Mouse (Mus musculus) forebrain, embryonic 15.5 days (tissue): ENCODE measurements around the gene Pex7. TPM values are rescaled to one million over a fixed set of nuclear protein-coding genes. Genes with fewer than 3 reads are reported as not detected.
"Not testable (repeated sequence)": the region's sequence is repeated elsewhere in the genome, so short reads cannot be mapped to it uniquely, and the experiment has no call there.

Experiments
- ATAC-seq: fragments of 200-750 bp; cut with Nextera tagmentation; replicated peaks from 2 replicates; pipeline ENCODE4 v1.8.0; 2017; ENCODE audit warnings: mild to moderate bottlenecking, moderate TSS enrichment, moderate library complexity
- H3K27ac ChIP-seq: fragments of 300-500 bp; sonication (generic); replicated peaks from 2 replicates; pipeline ENCODE4 v1.5.1; 2015; ENCODE audit warnings: mild to moderate bottlenecking, inconsistent platforms
- H3K27me3 ChIP-seq: fragments of 300-500 bp; sonication (generic); 2 replicates; pipeline ENCODE4 v1.6.1; 2015; ENCODE audit warnings: inconsistent platforms
- H3K36me3 ChIP-seq: fragments of 300-500 bp; sonication (generic); 2 replicates; pipeline ENCODE4 v1.6.1; 2015; ENCODE audit warnings: mild to moderate bottlenecking, inconsistent platforms
- H3K4me1 ChIP-seq: fragments of 300-500 bp; sonication (generic); 2 replicates; pipeline ENCODE4 v1.6.1; 2015; ENCODE audit warnings: inconsistent platforms
- H3K4me2 ChIP-seq: fragments of 300-500 bp; sonication (generic); replicated peaks from 2 replicates; pipeline ENCODE4 v1.6.1; 2015; ENCODE audit warnings: mild to moderate bottlenecking, inconsistent platforms
- H3K4me3 ChIP-seq: fragments of 300-500 bp; sonication (generic); 2 replicates; pipeline ENCODE4 v1.5.1; 2015; ENCODE audit warnings: mild to moderate bottlenecking, inconsistent platforms
- H3K9ac ChIP-seq: fragments of 300-500 bp; sonication (generic); replicated peaks from 2 replicates; pipeline ENCODE4 v1.6.1; 2015; ENCODE audit warnings: mild to moderate bottlenecking, inconsistent platforms
- H3K9me3 ChIP-seq: fragments of 300-500 bp; sonication (generic); 2 replicates; pipeline ENCODE4 v1.6.1; 2016; ENCODE audit warnings: inconsistent platforms
- WGBS: fragments of 180-500 bp; shearing (Covaris S2); methylation state at CpG from one replicate; pipeline ENCODE4 v1.1.7; 2015; ENCODE audit warnings: mixed read lengths; 5-methylcytosine and 5-hydroxymethylcytosine counted together
- polyA plus RNA-seq: library from polyadenylated mRNA; unstranded; fragments of >200 nt; fragmentation: Nextera tagmentation; extraction: Ambion mirVana; gene quantifications from 2 replicates; pipeline ENCODE4 v1.2.1, GENCODE M21; 2015

Gene Pex7
- polyA plus RNA-seq, 1 experiment from 2014 or later = 27.7 TPM

DNA sequence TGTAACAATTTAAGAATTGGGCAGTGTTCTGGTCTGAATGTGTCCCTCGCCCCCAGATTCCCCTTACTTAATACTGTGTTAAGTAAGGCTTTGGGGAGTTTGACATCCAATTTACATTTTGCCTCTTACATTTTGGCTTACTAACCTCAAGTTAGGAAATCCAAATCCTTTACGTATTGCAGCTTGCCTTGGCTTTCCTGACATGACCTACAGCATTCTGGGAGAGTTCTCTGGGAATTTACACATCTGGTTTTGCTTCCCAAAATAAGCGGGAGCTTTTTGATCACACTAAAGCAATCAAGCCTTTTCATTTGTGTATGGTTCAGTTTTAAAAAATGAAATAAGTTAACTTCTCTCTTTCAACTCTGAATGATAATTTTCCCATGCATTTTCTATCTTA lies 25.5 kb upstream of the Pex7 start:
- H3K27ac ChIP-seq = no peak overlapping the region
- ATAC-seq = no peak
- no peak overlapping the region for H3K9ac ChIP-seq
- H3K4me1 ChIP-seq = peaks cover 16% of the 10 kb centered on the region
- peaks cover 18% of the 10 kb centered on the region; the same call in 1 of the 2 replicates for H3K27me3 ChIP-seq
- H3K36me3 ChIP-seq = no peaks in the 10 kb centered on the region
- peak overlapping the region; percentile 70; the same call in 1 of the 2 replicates for H3K4me3 ChIP-seq
- H3K9me3 ChIP-seq = no peaks in the 10 kb centered on the region
- H3K4me2 ChIP-seq = peak overlapping the region; percentile 98
- WGBS = 53% methylated on average over 3 of the region's 3 CpGs

DNA sequence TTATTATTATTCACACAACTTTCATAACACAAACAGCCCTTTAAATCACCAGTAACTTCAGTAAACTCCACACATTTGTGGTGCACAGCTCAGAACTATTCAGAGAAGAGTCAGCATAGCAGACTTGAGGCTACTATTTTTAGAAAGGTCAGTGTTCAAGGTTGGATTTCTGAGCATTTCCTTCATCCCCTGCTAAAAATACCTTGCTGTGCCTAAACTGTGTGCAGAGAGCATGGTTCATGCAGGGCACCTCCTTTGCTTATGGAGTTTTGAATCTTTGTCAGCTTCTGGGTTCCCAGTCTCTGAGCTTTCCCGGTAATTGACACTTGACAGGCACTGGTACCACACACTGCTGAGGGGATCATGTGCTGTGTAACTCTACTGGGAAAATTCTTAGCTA lies 20.7 kb upstream of the Pex7 start:
- H3K9me3 ChIP-seq = no peaks in the 10 kb centered on the region
- no peak overlapping the region for H3K9ac ChIP-seq
- peaks cover 3% of the 10 kb centered on the region for H3K4me1 ChIP-seq
- no peak for ATAC-seq
- WGBS = 77% methylated on average over 1 of the region's 1 CpGs
- H3K36me3 ChIP-seq = no peaks in the 10 kb centered on the region
- H3K4me2 ChIP-seq = no peak overlapping the region
- no peak overlapping the region for H3K4me3 ChIP-seq
- H3K27ac ChIP-seq = no peak overlapping the region
- H3K27me3 ChIP-seq = peaks cover 13% of the 10 kb centered on the region; the same call in 1 of the 2 replicates

DNA sequence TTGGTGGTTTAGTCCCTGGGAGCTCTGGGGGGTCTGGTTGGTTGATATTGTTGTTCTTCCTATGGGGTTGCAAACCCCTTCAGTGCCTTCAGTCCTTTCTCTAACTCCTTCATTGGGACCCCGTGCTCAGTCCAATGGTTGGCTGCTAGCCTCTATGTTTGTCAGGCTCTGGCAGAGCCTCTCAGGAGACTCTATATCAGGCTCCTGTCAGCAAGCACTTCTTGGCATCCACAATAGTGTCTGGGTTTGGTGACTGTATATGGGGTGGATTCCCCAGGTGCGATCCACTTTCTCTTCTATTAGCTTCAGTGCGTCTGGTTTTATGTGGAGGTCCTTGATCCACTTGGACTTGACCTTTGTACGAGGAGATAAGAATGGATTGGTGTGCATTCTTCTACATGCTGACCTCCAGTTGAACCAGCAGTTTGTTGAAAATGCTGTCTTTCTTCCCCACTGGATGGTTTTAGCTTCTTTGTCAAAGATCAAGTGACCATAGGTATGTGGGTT lies 19.0 kb upstream of the Pex7 start:
- not testable (repeated sequence) for H3K36me3 ChIP-seq, H3K9ac ChIP-seq, H3K4me3 ChIP-seq, H3K4me1 ChIP-seq, H3K9me3 ChIP-seq, ATAC-seq, H3K27ac ChIP-seq, H3K27me3 ChIP-seq, H3K4me2 ChIP-seq
- 94% methylated on average over 4 of the region's 4 CpGs for WGBS

DNA sequence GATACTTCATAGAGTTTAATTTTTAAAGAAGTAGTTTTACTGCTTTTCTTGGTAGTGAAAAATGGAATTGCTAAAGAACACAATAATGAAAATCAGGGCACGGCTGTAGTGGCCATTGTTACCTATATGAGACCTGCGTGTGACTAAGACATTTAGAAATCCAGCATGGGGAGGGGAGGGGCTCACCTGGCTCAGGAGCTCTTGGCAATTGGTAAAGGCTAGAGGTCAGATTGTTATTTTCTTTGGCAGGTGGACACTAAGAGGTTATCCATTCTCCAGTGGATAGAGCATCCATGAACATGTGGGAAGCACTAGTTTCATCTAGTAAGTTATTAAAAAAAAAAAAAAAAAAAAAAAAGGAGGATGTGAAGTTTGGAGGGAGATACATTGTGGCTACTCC lies 16.8 kb upstream of the Pex7 start:
- no peak overlapping the region for H3K4me3 ChIP-seq
- H3K36me3 ChIP-seq = no peaks in the 10 kb centered on the region
- no peak for ATAC-seq
- no peak overlapping the region for H3K4me2 ChIP-seq
- 72% methylated on average over 2 of the region's 2 CpGs for WGBS
- H3K9me3 ChIP-seq = no peaks in the 10 kb centered on the region
- H3K27me3 ChIP-seq = no peaks in the 10 kb centered on the region
- no peaks in the 10 kb centered on the region for H3K4me1 ChIP-seq
- no peak overlapping the region for H3K9ac ChIP-seq
- H3K27ac ChIP-seq = no peak overlapping the region

DNA sequence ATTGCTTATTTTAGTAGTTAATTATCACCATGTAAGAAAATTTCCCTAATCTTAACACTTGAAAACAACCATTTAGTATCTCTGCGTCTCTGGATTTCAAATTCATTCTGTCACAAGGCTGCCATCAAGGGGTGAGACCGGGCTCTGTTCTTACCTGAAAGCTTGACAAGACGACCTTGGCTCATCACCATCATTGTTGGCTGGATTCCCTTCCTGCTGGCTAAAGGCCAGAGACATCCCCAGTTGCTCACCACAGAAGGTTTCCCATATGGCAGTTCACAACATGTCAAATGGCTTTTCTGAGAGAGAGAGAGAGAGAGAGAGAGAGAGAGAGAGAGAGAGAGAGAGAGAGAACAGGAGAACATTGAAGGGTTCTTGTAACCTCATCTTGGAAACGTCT lies 14.9 kb upstream of the Pex7 start:
- Histone ChIP-seq H3K36me3 (no peaks in the 10 kb centered on the region), H3K9me3 (no peaks in the 10 kb centered on the region), H3K4me1 (no peaks in the 10 kb centered on the region), H3K4me2 (no peak overlapping the region), H3K27ac (no peak overlapping the region), H3K27me3 (no peaks in the 10 kb centered on the region), H3K9ac (no peak overlapping the region), H3K4me3 (no peak overlapping the region)
- 27% methylated on average over 4 of the region's 4 CpGs for WGBS
- 0 out of 2 replicates have a peak, but pooled peaks have one; percentile 48 for ATAC-seq

DNA sequence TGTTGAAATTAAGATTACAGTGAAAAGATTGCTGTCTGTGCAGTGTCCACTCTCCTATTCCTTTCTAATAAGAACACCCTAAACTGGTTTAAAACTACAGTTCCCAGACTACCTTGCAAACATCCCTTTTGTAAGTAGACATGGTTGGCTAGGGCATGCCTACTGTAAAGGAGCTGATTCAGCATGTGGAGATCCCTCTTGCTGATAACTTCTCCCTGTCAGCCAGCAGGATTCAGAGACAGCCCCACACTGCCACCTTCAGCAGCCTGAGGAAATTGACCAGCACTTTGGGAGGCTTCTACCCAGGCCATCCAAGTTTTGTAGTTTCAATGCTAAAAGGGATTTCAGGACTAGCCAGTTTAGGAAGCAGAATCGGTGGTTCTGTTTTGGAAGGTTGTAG lies 7.8 kb upstream of the Pex7 start:
- Histone ChIP-seq H3K4me3 (no peak overlapping the region), H3K27me3 (no peaks in the 10 kb centered on the region), H3K9ac (no peak overlapping the region), H3K9me3 (no peaks in the 10 kb centered on the region), H3K27ac (no peak overlapping the region), H3K4me1 (no peaks in the 10 kb centered on the region), H3K36me3 (no peaks in the 10 kb centered on the region), H3K4me2 (no peak overlapping the region)
- WGBS = 38% methylated on average over 1 of the region's 1 CpGs
- ATAC-seq = peak; percentile 72

DNA sequence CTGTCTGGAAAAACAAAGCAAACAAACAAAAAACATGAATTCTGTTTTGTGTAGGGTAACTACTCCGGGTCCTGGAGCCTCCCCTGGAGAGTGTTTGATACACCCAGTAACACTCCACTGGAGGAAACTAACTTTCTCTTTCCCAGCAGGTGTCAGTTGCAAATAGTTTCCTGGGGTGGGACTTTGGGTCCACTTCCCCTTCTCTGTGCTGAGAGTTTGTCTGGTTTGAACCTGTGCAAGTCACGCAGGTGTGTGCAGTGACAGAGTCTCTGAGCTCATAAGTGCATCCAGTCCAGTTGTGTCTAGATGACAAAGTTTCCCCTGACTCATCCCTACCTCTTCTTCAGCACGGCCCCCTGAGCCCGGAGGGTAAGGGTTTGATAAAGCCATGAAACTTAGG lies 6.3 kb upstream of the Pex7 start:
- Histone ChIP-seq H3K4me1 (no peaks in the 10 kb centered on the region), H3K9me3 (no peaks in the 10 kb centered on the region)

DNA sequence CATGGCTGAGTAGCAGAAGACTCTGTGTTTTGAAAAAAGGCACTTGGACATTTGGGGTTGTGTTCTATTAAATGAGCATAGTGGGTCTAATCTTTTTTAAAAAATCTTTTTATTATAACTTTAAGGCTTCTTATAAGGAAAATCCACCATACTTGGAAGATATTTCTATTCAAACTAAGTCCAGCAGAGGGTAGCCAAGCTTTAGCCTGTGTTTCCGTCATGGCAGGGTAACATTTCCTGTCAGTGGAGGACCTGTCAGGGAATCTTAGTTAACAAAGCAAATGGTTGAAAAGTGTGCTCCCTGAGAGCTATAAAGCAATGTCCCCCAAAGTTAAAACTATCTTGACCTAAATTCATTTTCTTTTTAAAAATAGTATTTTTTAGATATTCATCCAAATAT lies 4.1 kb upstream of the Pex7 start:
- no peak overlapping the region for H3K4me2 ChIP-seq
- H3K4me1 ChIP-seq = no peaks in the 10 kb centered on the region
- no peaks in the 10 kb centered on the region for H3K27me3 ChIP-seq
- no peaks in the 10 kb centered on the region for H3K9me3 ChIP-seq
- H3K4me3 ChIP-seq = no peak overlapping the region
- ATAC-seq = no peak
- no peak overlapping the region for H3K9ac ChIP-seq
- WGBS = 24% methylated on average over 1 of the region's 1 CpGs
- no peak overlapping the region for H3K27ac ChIP-seq
- no peaks in the 10 kb centered on the region for H3K36me3 ChIP-seq

More for the DNA sequence above, 6.3 kb upstream of the Pex7 start:
- Histone ChIP-seq H3K27ac (no peak overlapping the region), H3K4me2 (no peak overlapping the region), H3K9ac (no peak overlapping the region), H3K36me3 (no peaks in the 10 kb centered on the region), H3K27me3 (no peaks in the 10 kb centered on the region), H3K4me3 (no peak overlapping the region)
- WGBS = 90% methylated on average over 4 of the region's 4 CpGs
- no peak for ATAC-seq

DNA sequence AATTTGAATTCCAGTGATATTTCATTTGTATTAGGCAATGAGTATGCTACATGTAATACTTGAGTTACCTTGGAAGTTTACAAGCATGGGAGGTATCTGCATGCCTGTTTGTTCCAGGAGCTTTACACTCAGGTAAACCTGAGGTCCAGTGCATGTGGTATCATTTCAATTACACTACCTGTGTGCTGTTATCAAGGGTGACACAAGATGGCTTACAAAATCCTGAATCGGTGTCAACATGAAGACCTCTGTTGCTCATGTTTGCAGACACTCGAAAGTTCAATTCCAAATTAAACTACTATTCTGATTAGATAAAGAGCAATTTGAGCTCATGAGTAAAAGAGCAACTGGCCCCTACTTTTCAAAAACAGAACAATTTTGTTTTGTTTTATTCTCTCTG lies 3.0 kb upstream of the Pex7 start:
- Histone ChIP-seq H3K4me2 (no peak overlapping the region), H3K27me3 (no peaks in the 10 kb centered on the region), H3K36me3 (no peaks in the 10 kb centered on the region), H3K27ac (no peak overlapping the region), H3K4me1 (no peaks in the 10 kb centered on the region), H3K9ac (no peak overlapping the region), H3K4me3 (no peak overlapping the region), H3K9me3 (no peaks in the 10 kb centered on the region)
- WGBS = 88% methylated on average over 2 of the region's 2 CpGs
- no peak for ATAC-seq

DNA sequence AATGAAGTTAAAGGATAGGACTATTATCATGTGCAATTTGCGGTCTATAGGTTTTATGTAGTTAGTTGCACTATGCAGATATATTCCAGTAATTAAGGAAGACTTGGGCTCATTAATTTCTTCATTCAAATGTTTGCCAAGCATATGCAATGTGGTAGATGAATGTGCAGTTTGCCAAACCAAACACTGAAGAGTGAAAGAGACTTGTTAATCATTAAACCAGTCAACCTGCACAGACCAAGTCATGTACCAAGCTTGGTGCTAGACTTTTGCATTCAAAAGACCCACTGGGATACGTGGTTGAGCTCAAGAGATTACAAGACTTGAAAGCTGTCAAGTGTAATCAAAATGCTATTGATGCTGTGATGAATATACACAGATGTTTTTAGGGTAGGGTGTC lies 587 bp upstream of the Pex7 start:
- ATAC-seq = no peak
- no peak overlapping the region for H3K4me3 ChIP-seq
- WGBS = 72% methylated on average over 2 of the region's 2 CpGs
- no peaks in the 10 kb centered on the region for H3K9me3 ChIP-seq
- no peak overlapping the region for H3K9ac ChIP-seq
- H3K36me3 ChIP-seq = no peaks in the 10 kb centered on the region
- no peak overlapping the region for H3K4me2 ChIP-seq
- no peaks in the 10 kb centered on the region for H3K27me3 ChIP-seq
- no peak overlapping the region for H3K27ac ChIP-seq
- no peaks in the 10 kb centered on the region for H3K4me1 ChIP-seq

DNA sequence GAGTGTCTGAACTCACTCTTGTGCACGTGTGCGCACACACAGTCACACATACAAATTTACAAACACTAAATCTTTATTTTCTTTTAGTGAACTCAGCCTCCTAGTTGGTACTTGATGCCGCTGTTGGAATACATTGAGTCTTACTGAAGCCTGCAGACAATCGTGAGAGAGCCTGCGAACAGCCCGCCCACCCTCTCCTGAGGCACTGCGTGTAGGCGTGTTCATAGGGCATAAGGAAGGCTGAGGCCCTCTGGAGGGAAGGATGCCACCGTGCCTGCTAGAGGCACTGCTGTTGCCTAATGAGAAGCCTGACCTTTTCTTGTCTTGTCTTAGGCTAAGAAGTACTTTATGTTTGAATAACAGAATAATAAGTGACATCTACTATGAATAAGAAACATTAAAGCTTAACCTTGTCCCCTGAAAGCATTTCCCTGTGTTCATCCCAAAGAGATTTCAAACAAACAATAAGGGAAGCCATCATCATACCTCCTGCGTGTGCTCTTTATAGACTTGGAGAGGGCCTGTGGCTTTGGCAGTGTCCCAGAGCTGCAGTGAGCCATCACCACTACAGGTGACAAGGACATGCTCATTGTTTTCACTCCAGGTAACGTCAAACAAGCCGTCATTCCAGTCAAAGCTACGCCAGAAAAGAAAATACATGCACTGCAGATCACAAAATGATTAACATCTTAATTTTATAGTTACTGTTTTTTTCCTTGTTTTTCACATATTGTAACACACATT lies 3.2 kb downstream of the Pex7 start:
- Histone ChIP-seq H3K4me1 (no peaks in the 10 kb centered on the region), H3K36me3 (no peaks in the 10 kb centered on the region), H3K4me2 (no peak overlapping the region), H3K27ac (no peak overlapping the region), H3K4me3 (no peak overlapping the region), H3K9me3 (no peaks in the 10 kb centered on the region), H3K9ac (no peak overlapping the region), H3K27me3 (no peaks in the 10 kb centered on the region)
- 82% methylated on average over 13 of the region's 13 CpGs for WGBS
- ATAC-seq = no peak

DNA sequence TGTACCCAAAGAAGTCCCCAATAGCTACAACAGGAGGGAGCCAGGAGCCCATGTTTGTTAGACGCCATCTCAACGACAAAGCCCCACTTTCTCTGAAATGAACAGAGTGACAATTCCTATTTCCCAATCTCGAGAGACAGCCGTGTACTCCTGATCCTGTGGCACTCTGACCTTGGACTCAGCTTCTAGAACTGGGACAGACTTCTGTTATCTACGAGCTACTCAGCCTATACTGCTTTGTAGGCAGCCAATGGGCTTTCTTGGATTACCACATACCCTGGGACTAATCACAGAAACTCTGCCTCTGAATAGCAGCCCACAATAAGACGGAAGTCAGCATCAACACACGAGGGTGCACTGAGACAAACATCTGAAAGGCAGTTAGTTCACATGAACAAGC lies 5.5 kb downstream of the Pex7 start:
- Histone ChIP-seq H3K4me1 (no peaks in the 10 kb centered on the region), H3K9ac (no peak overlapping the region), H3K4me3 (no peak overlapping the region), H3K4me2 (no peak overlapping the region), H3K9me3 (no peaks in the 10 kb centered on the region), H3K36me3 (no peaks in the 10 kb centered on the region), H3K27me3 (no peaks in the 10 kb centered on the region), H3K27ac (no peak overlapping the region)
- no peak for ATAC-seq
- 75% methylated on average over 7 of the region's 7 CpGs for WGBS

DNA sequence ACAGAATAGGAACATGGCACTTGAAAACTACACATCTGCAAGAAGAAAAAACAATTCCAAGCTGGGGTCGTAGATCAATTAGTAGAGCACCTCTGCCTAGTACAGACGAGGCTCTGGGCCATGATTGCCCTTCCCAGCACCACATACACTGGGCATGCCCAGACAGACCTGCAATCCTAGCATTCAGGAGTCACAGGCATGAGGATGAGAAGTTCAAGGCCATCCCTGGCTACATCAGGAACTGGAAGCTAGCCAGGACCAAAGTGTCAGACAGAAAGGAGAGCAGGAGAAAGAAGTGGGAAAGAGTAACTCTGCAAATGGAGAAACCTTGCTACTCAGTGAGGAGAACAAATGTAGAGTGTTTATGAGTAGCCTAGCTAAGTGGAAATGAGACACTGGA lies 7.3 kb downstream of the Pex7 start:
- no peak overlapping the region for H3K9ac ChIP-seq
- 79% methylated on average over 2 of the region's 2 CpGs for WGBS
- H3K27me3 ChIP-seq = no peaks in the 10 kb centered on the region
- no peak overlapping the region for H3K4me2 ChIP-seq
- H3K36me3 ChIP-seq = no peaks in the 10 kb centered on the region
- ATAC-seq = no peak
- no peak overlapping the region for H3K27ac ChIP-seq
- H3K4me3 ChIP-seq = no peak overlapping the region
- no peaks in the 10 kb centered on the region for H3K4me1 ChIP-seq
- H3K9me3 ChIP-seq = no peaks in the 10 kb centered on the region
